Mouse (Mus musculus) olfactory bulb, adult 2 months (tissue): ENCODE data around the gene Nkx1-2. TPM values are rescaled to one million over a fixed set of nuclear protein-coding genes. Genes with fewer than 3 reads are reported as not detected.

Experiments
- H3K27ac ChIP-seq: fragments of 200-500 bp; 2 replicates; pipeline ENCODE4 v1.5.1; 2012; ENCODE audit warnings: low read depth, low read length; ENCODE audit not compliant: insufficient read depth
- H3K4me1 ChIP-seq: fragments of 200-500 bp; 2 replicates; pipeline ENCODE4 v1.6.1; 2012; ENCODE audit warnings: low read length; ENCODE audit not compliant: control insufficient read depth, insufficient read depth
- H3K4me3 ChIP-seq: fragments of 200-500 bp; 2 replicates; pipeline ENCODE4 v1.5.1; 2012; ENCODE audit warnings: mild to moderate bottlenecking, low read depth, low read length, moderate library complexity; ENCODE audit not compliant: insufficient read depth
- CTCF ChIP-seq: fragments of 200-500 bp; IDR thresholded peaks from 2 replicates; pipeline ENCODE4 v1.5.1; 2012; ENCODE audit warnings: low read depth, mild to moderate bottlenecking, low read length, moderate library complexity; ENCODE audit not compliant: insufficient read depth
- POLR2A ChIP-seq: fragments of 200-500 bp; IDR thresholded peaks from 2 replicates; pipeline ENCODE4 v1.6.1; 2012; ENCODE audit warnings: mild to moderate bottlenecking, low read depth, low read length, moderate library complexity; ENCODE audit not compliant: insufficient read depth
- WGBS: fragments of 180-500 bp; shearing (Covaris S2); methylation state at CpG from one replicate; pipeline ENCODE4 v1.1.7; 2018; 5-methylcytosine and 5-hydroxymethylcytosine counted together
- polyA plus RNA-seq: library from polyadenylated mRNA; stranded (reverse); fragments of >200 nt; gene quantifications from 2 replicates; pipeline ENCODE4 v1.2.4, GENCODE M21; 2012; ENCODE audit warnings: low replicate concordance; ENCODE audit not compliant: missing spikeins, insufficient read depth, insufficient read length

Gene Nkx1-2
- polyA plus RNA-seq, 1 experiment = not detected

GRCm38 (mm10) chr7:132626174-132626573 lies 26.7 kb upstream of the Nkx1-2 start:
- no peak overlapping the region for H3K27ac ChIP-seq
- H3K4me1 ChIP-seq = peaks cover 5% of the 10 kb centered on the region
- TF ChIP-seq POLR2A (no peak), CTCF (no peak)
- H3K4me3 ChIP-seq = no peak overlapping the region
- 69% methylated on average over 4 of the region's 4 CpGs for WGBS

GRCm38 (mm10) chr7:132624161-132624560 lies 24.7 kb upstream of the Nkx1-2 start:
- no peak overlapping the region for H3K4me3 ChIP-seq
- H3K27ac ChIP-seq = no peak overlapping the region
- no peaks in the 10 kb centered on the region for H3K4me1 ChIP-seq
- TF ChIP-seq POLR2A (no peak), CTCF (no peak)
- WGBS = 88% methylated on average over 10 of the region's 10 CpGs

GRCm38 (mm10) chr7:132619975-132620918 lies 20.8 kb upstream of the Nkx1-2 start:
- TF ChIP-seq CTCF (no peak), POLR2A (no peak)
- 89% methylated on average over 15 of the region's 15 CpGs for WGBS
- peaks cover 3% of the 10 kb centered on the region; the same call in 1 of the 2 replicates for H3K4me1 ChIP-seq
- H3K27ac ChIP-seq = no peak overlapping the region
- no peak overlapping the region for H3K4me3 ChIP-seq

- peaks cover 5% of the 10 kb centered on the region; the same call in 1 of the 2 replicates for H3K4me1 ChIP-seq
- H3K4me3 ChIP-seq = no peak overlapping the region
- no peak overlapping the region for H3K27ac ChIP-seq
- no peak for TF ChIP-seq CTCF
- no peak for TF ChIP-seq POLR2A
- 95% methylated on average over 8 of the region's 8 CpGs for WGBS
Observed at GRCm38 (mm10) chr7:132619549-132619948, 20.1 kb upstream of the Nkx1-2 start.

- no peak overlapping the region for H3K4me3 ChIP-seq
- TF ChIP-seq CTCF = no peak
- TF ChIP-seq POLR2A = no peak
- H3K27ac ChIP-seq = no peak overlapping the region
- H3K4me1 ChIP-seq = peaks cover 5% of the 10 kb centered on the region; the same call in 1 of the 2 replicates
- 92% methylated on average over 5 of the region's 5 CpGs for WGBS
Observed at GRCm38 (mm10) chr7:132617021-132617564, 17.7 kb upstream of the Nkx1-2 start.

- WGBS = 71% methylated on average over 6 of the region's 6 CpGs
- peaks cover 7% of the 10 kb centered on the region; the same call in 1 of the 2 replicates for H3K4me1 ChIP-seq
- H3K4me3 ChIP-seq = no peak overlapping the region
- no peak for TF ChIP-seq CTCF
- no peak for TF ChIP-seq POLR2A
- no peak overlapping the region for H3K27ac ChIP-seq
Observed at GRCm38 (mm10) chr7:132616391-132616790, 17.0 kb upstream of the Nkx1-2 start.

GRCm38 (mm10) chr7:132615346-132615745 lies 15.9 kb upstream of the Nkx1-2 start:
- 49% methylated on average over 3 of the region's 3 CpGs for WGBS
- no peak overlapping the region for H3K27ac ChIP-seq
- no peak overlapping the region for H3K4me3 ChIP-seq
- TF ChIP-seq CTCF (no peak), POLR2A (no peak)
- H3K4me1 ChIP-seq = peaks cover 10% of the 10 kb centered on the region

- Histone ChIP-seq H3K27ac (no peak overlapping the region), H3K4me1 (peaks cover 10% of the 10 kb centered on the region), H3K4me3 (no peak overlapping the region)
- 98% methylated on average over 8 of the region's 8 CpGs for WGBS
- no peak for TF ChIP-seq CTCF
- no peak for TF ChIP-seq POLR2A
Observed at GRCm38 (mm10) chr7:132611530-132611929, 12.1 kb upstream of the Nkx1-2 start.
